Comparison of ENCODE assay signal across 2 mouse cellular contexts in the genomic region with DNA sequence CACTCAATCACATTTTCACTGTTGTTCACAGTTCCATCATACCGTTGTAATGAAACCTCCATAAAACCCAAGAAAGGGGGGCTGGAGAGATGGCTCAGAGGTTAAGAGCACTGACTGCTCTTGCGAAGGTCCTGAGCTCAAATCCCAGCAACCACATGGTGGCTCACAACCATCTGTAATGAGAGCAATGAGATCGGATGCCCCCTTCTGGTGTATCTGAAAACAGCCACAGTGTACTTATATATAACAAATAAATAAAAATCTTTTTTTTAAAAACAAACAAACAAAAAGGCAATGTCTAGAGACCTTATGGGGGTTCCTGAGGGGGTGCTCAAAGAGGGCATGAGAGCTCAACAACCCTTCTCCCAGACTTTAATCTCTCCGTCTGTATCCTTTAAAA. TPM values are rescaled to one million over a fixed set of nuclear protein-coding genes. Genes with fewer than 3 reads are reported as not detected.
"Had no signal": no experiment of that assay in that cellular context is flagged by ENCODE, and none has a peak within 500 bp of the region (broad histone marks: within the 10 kb centered on the region; RNA-seq: fewer than 3 reads in every experiment).

No protein-coding gene starts in this region.

RNA-seq across cellular contexts. Expression of a gene that starts 39.6 kb away (rescaled TPM):
- total RNA-seq: megakaryocyte, adult 5-6 weeks had no signal
- polyA plus RNA-seq: macrophage had no signal
